Mouse (Mus musculus): ENCODE data around the gene Reep6. TPM values are rescaled to one million over a fixed set of nuclear protein-coding genes. Genes with fewer than 3 reads are reported as not detected.
A peak's percentile ranks its signal among the peaks of the same experiment; 100 is the strongest.

Reep6 gene
- 3.1 and 4.3 TPM in 2 replicates for polyA plus RNA-seq (2016; fragmentation: Nextera tagmentation; extraction: Ambion mirVana)

GRCm38 (mm10) chr10:80329273-80330081 lies at the start of gene Reep6, which contains the start of gene Pcsk4:
TSS of gene Reep6 (plus strand) at chr10:80329953.
TSS of gene Pcsk4 (minus strand) at chr10:80329498.
- Histone ChIP-seq H3K27me3 (peaks cover 49% of the 10 kb centered on the region), H3K36me3 (no peaks in the 10 kb centered on the region), H3K4me2 (replicated peaks) (peak within 1 kb of the TSS; percentile 88), H3K4me3 (peak within 1 kb of the TSS; percentile 49), H3K9ac (replicated peaks) (peak within 1 kb of the TSS; percentile 51), H3K9me3 (no peaks in the 10 kb centered on the region), H3K4me1 (peaks cover 15% of the 10 kb centered on the region), H3K27ac (replicated peaks) (0 out of 2 replicates have a peak within 1 kb of the TSS, but pooled peaks have one; percentile 46)
- peak; percentile 95 for ATAC-seq (ENCODE audit: low FRiP score, low read depth)
- WGBS = 5% methylated on average over 36 of the region's 36 CpGs

DNA sequence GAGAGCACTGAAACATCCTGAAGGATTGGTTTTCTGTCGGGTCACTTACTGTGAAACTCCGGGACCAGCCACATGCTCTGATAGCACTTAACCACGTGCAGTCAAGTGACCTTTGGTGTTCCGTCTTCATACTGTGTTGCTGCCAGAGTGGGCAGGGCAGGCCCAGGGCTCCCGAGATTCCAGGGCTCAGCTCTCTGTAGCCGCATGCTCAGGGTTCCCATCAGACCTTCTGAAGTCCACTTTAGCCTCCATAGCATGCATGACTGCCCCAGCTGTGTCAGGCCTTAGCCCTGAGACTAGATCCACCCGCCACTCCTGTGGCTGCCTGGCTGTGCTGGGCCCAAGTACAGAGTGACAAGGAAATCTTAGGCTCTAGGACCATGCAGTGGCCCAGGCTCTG lies 48.4 kb upstream of the Reep6 start:
- peaks cover 97% of the 10 kb centered on the region for H3K36me3 ChIP-seq
- no peak overlapping the region for H3K4me2 ChIP-seq (replicated peaks)
- peaks cover 3% of the 10 kb centered on the region; the same call in 1 of the 2 replicates for H3K4me1 ChIP-seq
- no peaks in the 10 kb centered on the region for H3K9me3 ChIP-seq
- no peak overlapping the region for H3K9ac ChIP-seq (replicated peaks)
- ATAC-seq (ENCODE audit: low FRiP score, low read depth) = no peak
- no peak overlapping the region for H3K4me3 ChIP-seq
- H3K27ac ChIP-seq (replicated peaks) = peak overlapping the region; percentile 35; the same call in 1 of the 2 replicates
- no peaks in the 10 kb centered on the region; the same call in 1 of the 2 replicates for H3K27me3 ChIP-seq
- 88% methylated on average over 7 of the region's 7 CpGs for WGBS

GRCm38 (mm10) chr10:80281921-80282371 lies 47.8 kb upstream of the Reep6 start:
- H3K27me3 ChIP-seq = no peaks in the 10 kb centered on the region; the same call in 1 of the 2 replicates
- peak; percentile 24; the same call in 1 of the 2 replicates for ATAC-seq (ENCODE audit: low FRiP score, low read depth)
- H3K9ac ChIP-seq (replicated peaks) = no peak overlapping the region
- peaks cover 97% of the 10 kb centered on the region for H3K36me3 ChIP-seq
- no peaks in the 10 kb centered on the region for H3K9me3 ChIP-seq
- H3K4me3 ChIP-seq = no peak overlapping the region
- 84% methylated on average over 8 of the region's 8 CpGs for WGBS
- H3K27ac ChIP-seq (replicated peaks) = peak overlapping the region; percentile 35; the same call in 1 of the 2 replicates
- no peak overlapping the region for H3K4me2 ChIP-seq (replicated peaks)
- peaks cover 3% of the 10 kb centered on the region; the same call in 1 of the 2 replicates for H3K4me1 ChIP-seq

DNA sequence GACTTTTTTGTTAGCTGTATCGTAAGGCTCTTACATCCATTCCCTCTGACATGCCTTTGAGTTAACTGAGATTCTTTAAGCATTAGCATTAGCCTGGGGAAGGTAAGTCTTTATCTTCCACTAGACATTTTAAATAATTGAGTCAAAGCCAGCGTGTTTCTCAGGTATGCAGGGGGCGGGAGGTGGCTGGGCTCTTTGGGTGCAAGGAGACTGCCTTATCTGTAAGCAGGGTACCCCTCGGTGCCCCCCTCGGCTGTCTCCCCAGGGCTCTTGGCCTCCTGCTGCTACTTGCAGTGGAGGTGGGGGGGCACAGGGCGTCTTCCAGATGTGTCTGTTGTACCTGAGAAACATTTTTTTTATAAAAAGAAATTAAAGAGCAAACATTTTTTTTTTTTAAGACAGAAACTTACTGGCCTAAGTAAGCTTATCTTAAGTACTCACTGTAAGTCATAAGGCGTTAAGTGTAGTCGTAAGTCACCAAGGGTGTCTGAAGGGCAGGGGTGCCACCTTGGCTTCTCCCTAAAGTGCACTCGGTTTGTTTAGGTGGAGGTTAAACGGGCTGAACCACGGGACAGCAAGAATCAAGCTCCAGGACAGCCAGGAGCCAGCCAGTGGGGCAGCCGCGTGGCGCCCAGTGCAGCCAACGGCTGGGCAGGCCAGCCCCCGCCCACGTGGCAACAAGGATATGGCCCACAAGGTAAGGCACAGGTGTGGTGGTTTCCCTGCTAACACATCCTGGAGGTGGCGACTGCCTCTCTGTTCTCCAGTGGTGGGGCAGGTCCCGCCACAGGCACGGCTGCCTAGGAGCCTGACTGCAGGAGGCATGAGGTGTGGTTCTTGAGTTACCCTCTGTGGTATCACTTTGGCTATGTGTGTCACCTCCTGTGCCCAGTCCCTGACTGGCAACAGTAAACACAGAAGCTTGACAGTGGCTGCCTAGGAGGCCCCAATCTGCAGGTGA lies 47.0 kb upstream of the Reep6 start:
- no peak overlapping the region for H3K27ac ChIP-seq (replicated peaks)

DNA sequence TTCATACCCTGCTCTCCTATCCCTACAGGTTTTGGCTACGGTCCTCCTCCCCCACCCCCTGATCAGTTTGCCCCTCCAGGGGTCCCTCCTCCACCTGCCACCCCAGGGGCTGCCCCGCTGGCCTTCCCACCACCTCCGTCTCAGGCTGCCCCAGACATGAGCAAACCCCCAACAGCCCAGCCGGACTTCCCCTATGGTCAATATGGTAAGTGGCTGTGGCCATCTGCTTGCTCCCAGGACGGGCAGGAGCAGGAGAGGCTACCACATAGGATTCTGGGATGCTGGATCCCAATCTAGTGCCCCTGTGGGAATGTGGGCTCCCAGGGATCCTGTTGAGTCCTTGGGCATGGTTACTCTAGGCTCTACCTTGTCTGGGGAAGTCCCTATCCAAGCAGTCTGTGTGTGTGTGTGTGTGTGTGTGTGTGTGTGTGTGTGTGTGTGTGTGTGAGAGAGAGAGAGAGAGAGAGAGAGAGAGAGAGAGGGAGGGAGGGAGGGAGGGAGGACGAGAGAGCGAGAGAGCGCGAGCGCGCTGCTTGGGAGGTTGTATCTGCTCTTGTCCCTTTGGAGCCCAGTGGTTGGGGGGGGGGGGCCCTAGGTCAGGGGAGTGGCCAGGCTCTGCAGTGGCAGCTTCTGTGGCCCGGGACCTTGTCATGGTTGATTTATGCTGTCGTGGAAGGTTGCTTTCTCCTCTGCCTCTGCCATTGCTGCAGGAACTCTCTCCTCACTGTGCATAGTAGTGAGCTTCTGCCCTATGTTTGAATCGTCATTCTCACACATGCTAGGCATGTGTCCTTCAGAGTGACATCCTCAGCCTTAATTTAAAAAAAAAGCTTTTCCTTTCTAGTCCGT lies 44.3 kb upstream of the Reep6 start:
- H3K36me3 ChIP-seq = peaks cover 87% of the 10 kb centered on the region
- 76% methylated on average over 9 of the region's 15 CpGs for WGBS
- H3K27me3 ChIP-seq = no peaks in the 10 kb centered on the region; the same call in 1 of the 2 replicates
- H3K4me1 ChIP-seq = peaks cover 3% of the 10 kb centered on the region; the same call in 1 of the 2 replicates
- H3K4me2 ChIP-seq (replicated peaks) = no peak overlapping the region
- no peak overlapping the region; the same call in 1 of the 2 replicates for H3K9ac ChIP-seq (replicated peaks)
- H3K4me3 ChIP-seq = no peak overlapping the region
- no peak for ATAC-seq (ENCODE audit: low FRiP score, low read depth)
- 0 out of 2 replicates have a peak overlapping the region, but pooled peaks have one; percentile 15 for H3K27ac ChIP-seq (replicated peaks)
- no peaks in the 10 kb centered on the region for H3K9me3 ChIP-seq

More for the DNA sequence above, 47.0 kb upstream of the Reep6 start:
- 91% methylated on average over 20 of the region's 20 CpGs for WGBS
- Histone ChIP-seq H3K4me1 (peaks cover 3% of the 10 kb centered on the region; the same call in 1 of the 2 replicates), H3K4me3 (no peak overlapping the region), H3K36me3 (peaks cover 97% of the 10 kb centered on the region), H3K27me3 (no peaks in the 10 kb centered on the region; the same call in 1 of the 2 replicates), H3K9me3 (no peaks in the 10 kb centered on the region), H3K9ac (replicated peaks) (no peak overlapping the region), H3K4me2 (replicated peaks) (no peak overlapping the region)
- ATAC-seq (ENCODE audit: low FRiP score, low read depth) = no peak

- ATAC-seq (ENCODE audit: low FRiP score, low read depth) = no peak
- Histone ChIP-seq H3K9me3 (no peaks in the 10 kb centered on the region), H3K4me2 (replicated peaks) (no peak overlapping the region), H3K36me3 (peaks cover 61% of the 10 kb centered on the region), H3K27me3 (no peaks in the 10 kb centered on the region; the same call in 1 of the 2 replicates), H3K27ac (replicated peaks) (no peak overlapping the region), H3K9ac (replicated peaks) (no peak overlapping the region), H3K4me1 (peaks cover 7% of the 10 kb centered on the region), H3K4me3 (no peak overlapping the region)
- WGBS = 95% methylated on average over 12 of the region's 12 CpGs
Measured at GRCm38 (mm10) chr10:80288097-80288496, 41.7 kb upstream of the Reep6 start.

DNA sequence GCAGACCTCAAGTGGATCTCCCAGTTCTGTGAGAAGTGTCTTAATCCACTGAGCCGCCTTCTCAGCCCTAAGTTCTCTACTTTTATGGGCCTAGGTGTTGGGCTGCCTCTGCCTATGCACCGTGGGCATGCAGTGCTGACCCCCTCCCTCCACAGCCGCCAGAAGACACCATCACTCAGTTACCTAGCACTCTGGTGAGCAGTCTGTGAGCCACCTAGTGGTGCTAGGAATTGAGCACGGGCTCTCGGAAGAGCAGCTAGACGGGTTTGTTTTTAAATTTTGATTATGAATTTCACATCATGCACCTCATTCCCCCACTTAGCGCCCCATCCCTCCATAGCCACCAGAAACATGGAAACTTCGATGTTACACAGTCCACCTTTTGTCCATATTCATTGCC lies 41.1 kb upstream of the Reep6 start:
- Histone ChIP-seq H3K4me2 (replicated peaks) (no peak overlapping the region), H3K9me3 (no peaks in the 10 kb centered on the region), H3K36me3 (peaks cover 59% of the 10 kb centered on the region), H3K27me3 (no peaks in the 10 kb centered on the region; the same call in 1 of the 2 replicates), H3K4me1 (peaks cover 12% of the 10 kb centered on the region), H3K4me3 (no peak overlapping the region), H3K27ac (replicated peaks) (no peak overlapping the region), H3K9ac (replicated peaks) (no peak overlapping the region)
- 77% methylated on average over 8 of the region's 8 CpGs for WGBS
- no peak for ATAC-seq (ENCODE audit: low FRiP score, low read depth)

GRCm38 (mm10) chr10:80292251-80293146 lies 37.3 kb upstream of the Reep6 start, which contains the start of gene Rps15:
TSS of gene Rps15 (plus strand) at chr10:80292453.
- H3K9me3 ChIP-seq = no peaks in the 10 kb centered on the region
- no peaks in the 10 kb centered on the region; the same call in 1 of the 2 replicates for H3K27me3 ChIP-seq
- peak within 1 kb of the TSS; percentile 91 for H3K27ac ChIP-seq (replicated peaks)
- H3K9ac ChIP-seq (replicated peaks) = peak within 1 kb of the TSS; percentile 99
- peaks cover 37% of the 10 kb centered on the region for H3K36me3 ChIP-seq
- under 1% methylated on average over 72 of the region's 72 CpGs for WGBS
- peak; percentile 77 for ATAC-seq (ENCODE audit: low FRiP score, low read depth)
- H3K4me3 ChIP-seq = peak within 1 kb of the TSS; percentile 94
- H3K4me1 ChIP-seq = peaks cover 48% of the 10 kb centered on the region
- H3K4me2 ChIP-seq (replicated peaks) = peak within 1 kb of the TSS; percentile 96

DNA sequence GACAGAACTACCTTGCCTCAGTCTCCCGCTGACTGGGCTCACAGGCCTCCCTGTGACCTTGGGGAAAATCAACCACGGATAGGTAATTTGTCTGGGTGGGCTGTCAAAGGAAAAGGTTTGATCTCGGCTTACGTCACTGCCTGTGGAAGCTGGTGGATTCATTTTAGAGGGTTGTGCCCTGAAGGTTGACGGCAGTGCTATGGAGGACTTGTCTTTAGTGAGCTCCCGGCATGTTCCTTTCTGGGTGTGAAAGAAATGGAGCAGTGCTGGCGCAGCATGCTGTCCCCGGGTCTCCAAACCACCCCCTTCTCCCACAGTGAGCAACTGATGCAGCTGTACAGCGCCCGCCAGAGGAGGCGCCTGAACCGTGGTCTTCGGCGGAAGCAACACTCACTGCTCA lies 36.4 kb upstream of the Reep6 start:
- Histone ChIP-seq H3K4me1 (peaks cover 57% of the 10 kb centered on the region), H3K9me3 (no peaks in the 10 kb centered on the region), H3K9ac (replicated peaks) (peak overlapping the region; percentile 99), H3K27ac (replicated peaks) (peak overlapping the region; percentile 91), H3K4me2 (replicated peaks) (peak overlapping the region; percentile 96), H3K36me3 (peaks cover 30% of the 10 kb centered on the region), H3K4me3 (peak overlapping the region; percentile 94), H3K27me3 (no peaks in the 10 kb centered on the region; the same call in 1 of the 2 replicates)
- WGBS = 25% methylated on average over 14 of the region's 14 CpGs
- no peak for ATAC-seq (ENCODE audit: low FRiP score, low read depth)

- Histone ChIP-seq H3K4me2 (replicated peaks) (peak overlapping the region; percentile 1; the same call in 1 of the 2 replicates), H3K27ac (replicated peaks) (no peak overlapping the region), H3K4me1 (peaks cover 65% of the 10 kb centered on the region), H3K4me3 (peak overlapping the region; percentile 1; the same call in 1 of the 2 replicates), H3K27me3 (no peaks in the 10 kb centered on the region; the same call in 1 of the 2 replicates), H3K9ac (replicated peaks) (no peak overlapping the region; the same call in 1 of the 2 replicates), H3K9me3 (no peaks in the 10 kb centered on the region), H3K36me3 (peaks cover 20% of the 10 kb centered on the region)
- no peak for ATAC-seq (ENCODE audit: low FRiP score, low read depth)
- 77% methylated on average over 4 of the region's 4 CpGs for WGBS
Measured at GRCm38 (mm10) chr10:80294311-80294710, 35.4 kb upstream of the Reep6 start.

Measured in midbrain, embryonic 12.5 days (tissue).